Mouse (Mus musculus) CH12.LX (cell line): Measurements from ENCODE around the gene Gm20518. TPM values are rescaled to one million over a fixed set of nuclear protein-coding genes. Genes with fewer than 3 reads are reported as not detected.

Experiments used
- DNase-seq: peaks from one replicate; pipeline ENCODE4 v3.0.0-alpha.2; 2013; ENCODE audit errors: extremely low read depth
- H3K27ac ChIP-seq: 2 replicates; pipeline ENCODE4 v1.5.1; 2012; ENCODE audit warnings: low read depth, mild to moderate bottlenecking, control low read depth, moderate library complexity; ENCODE audit not compliant: insufficient read depth
- H3K27me3 ChIP-seq: replicated peaks from 2 replicates; pipeline ENCODE3; 2012; ENCODE audit warnings: inconsistent platforms
- H3K36me3 ChIP-seq, 2 experiments: replicated peaks in 1 of 2; 2 replicates each; pipeline versions ENCODE3 to v1.6.1; 2012; ENCODE audit warnings: inconsistent platforms in 1 of 2, low read length in 1 of 2, mild to moderate bottlenecking in 1 of 2, mixed read lengths in 1 of 2, moderate library complexity in 1 of 2; ENCODE audit not compliant: control insufficient read depth in 1 of 2, insufficient read depth in 1 of 2
- H3K4me1 ChIP-seq, 2 experiments: 2 replicates each; pipeline ENCODE4 v1.6.1; 2012; ENCODE audit warnings: inconsistent platforms in 1 of 2, moderate library complexity in 1 of 2; ENCODE audit not compliant: insufficient read depth in 2 of 2, control insufficient read depth in 1 of 2
- H3K4me2 ChIP-seq: 2 replicates; pipeline ENCODE4 v1.6.1; 2012; ENCODE audit warnings: low read depth, mild to moderate bottlenecking, control low read depth; ENCODE audit not compliant: poor library complexity, insufficient read depth, severe bottlenecking
- H3K4me3 ChIP-seq, 3 experiments: fragments of 150-350 bp in 1 of 3; sonication (generic) in 1 of 3; replicated peaks in 1 of 3; 2 replicates each; pipeline versions ENCODE3 to v1.5.1; 2011 to 2012; ENCODE audit warnings: low read depth in 2 of 3, low read length in 2 of 3, mild to moderate bottlenecking in 2 of 3, moderate library complexity in 2 of 3, control low read depth in 1 of 3, improper control_type of control experiment in 1 of 3, inconsistent platforms in 1 of 3, mixed read lengths in 1 of 3; ENCODE audit not compliant: poor library complexity in 1 of 3
- H3K79me2 ChIP-seq: replicated peaks from 2 replicates; pipeline ENCODE4 v1.6.1; 2012; ENCODE audit warnings: mild to moderate bottlenecking, moderate library complexity; ENCODE audit not compliant: control insufficient read depth, poor library complexity, insufficient read depth, severe bottlenecking; ENCODE audit errors: extremely low read depth
- H3K9ac ChIP-seq: 2 replicates; pipeline ENCODE4 v1.6.1; 2012; ENCODE audit warnings: low read depth, mild to moderate bottlenecking, control low read depth, moderate library complexity; ENCODE audit not compliant: insufficient read depth
- H3K9me3 ChIP-seq: replicated peaks from 2 replicates; pipeline ENCODE3; 2012; ENCODE audit warnings: low read length, inconsistent platforms, mixed read lengths
- BHLHE40 ChIP-seq: IDR thresholded peaks from 2 replicates; pipeline ENCODE4 v1.6.1; 2011; ENCODE audit warnings: mild to moderate bottlenecking, low read depth, low read length, improper control_type of control experiment
- CTCF ChIP-seq, 2 experiments: IDR thresholded peaks in 1 of 2; conservative IDR thresholded peaks in 1 of 2; 2 replicates each; pipeline ENCODE4 v1.5.1; 2011 to 2012; ENCODE audit warnings: low read depth in 2 of 2, low read length in 2 of 2, improper control_type of control experiment in 1 of 2, inconsistent platforms in 1 of 2, mild to moderate bottlenecking in 1 of 2, moderate library complexity in 1 of 2
- ELF1 ChIP-seq: IDR thresholded peaks from 2 replicates; pipeline ENCODE4 v1.6.1; 2014; ENCODE audit warnings: low read depth, mild to moderate bottlenecking, inconsistent platforms, low read length, improper control_type of control experiment
- EP300 ChIP-seq: IDR thresholded peaks from 2 replicates; pipeline ENCODE4 v1.6.1; 2011; ENCODE audit warnings: low read length, improper control_type of control experiment
- GABPA ChIP-seq: IDR thresholded peaks from 2 replicates; pipeline ENCODE4 v1.6.1; 2012; ENCODE audit warnings: low read depth, low read length, improper control_type of control experiment, inconsistent platforms; ENCODE audit not compliant: insufficient replicate concordance
- MAFK ChIP-seq: IDR thresholded peaks from 2 replicates; pipeline ENCODE4 v1.6.1; 2011; ENCODE audit warnings: low read length, improper control_type of control experiment; ENCODE audit not compliant: insufficient replicate concordance
- MAZ ChIP-seq: IDR thresholded peaks from 2 replicates; pipeline ENCODE4 v1.6.1; 2012; ENCODE audit warnings: low read depth, mild to moderate bottlenecking, inconsistent platforms, low read length, improper control_type of control experiment, moderate library complexity
- MEF2A ChIP-seq: IDR thresholded peaks from 2 replicates; pipeline ENCODE4 v1.6.1; 2014; ENCODE audit warnings: low read depth, mild to moderate bottlenecking, inconsistent platforms, low read length, improper control_type of control experiment, borderline replicate concordance
- MXI1 ChIP-seq: IDR thresholded peaks from 2 replicates; pipeline ENCODE4 v1.6.1; 2011; ENCODE audit warnings: mild to moderate bottlenecking, low read depth, low read length, improper control_type of control experiment
- MYC ChIP-seq: IDR thresholded peaks from 2 replicates; pipeline ENCODE4 v1.6.1; 2011; ENCODE audit warnings: low read depth, mild to moderate bottlenecking, improper control_type of control experiment, low read length
- NELFE ChIP-seq: IDR thresholded peaks from 2 replicates; pipeline ENCODE4 v1.6.1; 2011; ENCODE audit warnings: low read depth, low read length, improper control_type of control experiment
- POLR2AphosphoS2 ChIP-seq: IDR thresholded peaks from 2 replicates; pipeline ENCODE4 v1.6.1; 2011; ENCODE audit warnings: low read depth, low read length, improper control_type of control experiment
- RCOR1 ChIP-seq: conservative IDR thresholded peaks from 2 replicates; pipeline ENCODE4 v1.6.1; 2012; ENCODE audit warnings: low read depth, mild to moderate bottlenecking, inconsistent platforms, low read length, improper control_type of control experiment
- SMC3 ChIP-seq: IDR thresholded peaks from 2 replicates; pipeline ENCODE4 v1.6.1; 2011; ENCODE audit warnings: low read depth, low read length, improper control_type of control experiment
- USF1 ChIP-seq: IDR thresholded peaks from 2 replicates; pipeline ENCODE4 v1.6.1; 2014; ENCODE audit warnings: low read depth, mild to moderate bottlenecking, inconsistent platforms, low read length, improper control_type of control experiment
- ZC3H11A ChIP-seq: IDR thresholded peaks from 2 replicates; pipeline ENCODE4 v1.6.1; 2012; ENCODE audit warnings: low read depth, mild to moderate bottlenecking, inconsistent platforms, low read length, improper control_type of control experiment
- ZKSCAN1 ChIP-seq: IDR thresholded peaks from 2 replicates; pipeline ENCODE4 v1.6.1; 2012; ENCODE audit warnings: low read depth, inconsistent platforms, low read length, improper control_type of control experiment, borderline replicate concordance
- ZNF384 ChIP-seq: IDR thresholded peaks from 2 replicates; pipeline ENCODE4 v1.6.1; 2012; ENCODE audit warnings: low read depth, low read length, improper control_type of control experiment, inconsistent platforms
- dilution Hi-C: fragments of 300-500 bp; cut with MboI; formaldehyde crosslinking; loops from 2 replicates; pipeline ENCODE4 v1.14.3; 2020; ENCODE audit warnings: low sequenced_read_pairs; ENCODE audit not compliant: extremely low pct_unique_long_range_greater_than_20kb, extremely low pct_ligation_motif_present
- in situ Hi-C: fragments of 300-500 bp; cut with MboI; formaldehyde crosslinking; loops from 3 replicates; pipeline ENCODE4 v1.14.3; 2019; ENCODE audit warnings: low sequenced_read_pairs, low pct_ligation_motif_present, low pct_unique_long_range_greater_than_20kb, mixed read lengths
- polyA plus RNA-seq: library from polyadenylated mRNA; unstranded; fragments of >175 nt; gene quantifications from 2 replicates; pipeline ENCODE4 v1.2.1, GENCODE M21; 2012; ENCODE audit warnings: low read depth; ENCODE audit not compliant: insufficient read length
- total RNA-seq, 2 experiments: library from RNA; depleted of rRNA; stranded (reverse); fragments of 300-350 nt in 1 of 2; fragments of >200 nt in 1 of 2; gene quantifications; 2 replicates each; pipeline ENCODE4 v1.2.3; 2012 to 2014

The Gm20518 gene
- total and polyA plus RNA-seq, 3 experiments = 0.16 to 0.91 (median 0.21) TPM

GRCm38 (mm10) chr16:17879571-17879970, 11.9 kb downstream of the Gm20518 start:
- Histone ChIP-seq H3K4me2 (no peak overlapping the region), H3K27ac (no peak overlapping the region), H3K4me1 (peaks cover 7 to 17% of the 10 kb centered on the region in 2 experiments), H3K9ac (no peak overlapping the region), H3K79me2 (peaks cover 44% of the 10 kb centered on the region), H3K27me3 (no peaks in the 10 kb centered on the region), H3K9me3 (peaks cover 11% of the 10 kb centered on the region), H3K36me3 (peaks cover 20 to 81% of the 10 kb centered on the region in 2 experiments), H3K4me3 (no peak overlapping the region)
- in situ Hi-C loops = no loop called here
- dilution Hi-C loops = no loop called here
- TF ChIP-seq ZNF384 (no peak), MYC (no peak), MAFK (no peak), MAZ (no peak), CTCF (conservative IDR thresholded peaks at IDR 0.05 in 1 of 2, IDR thresholded peaks at IDR 0.05 in 1 of 2; ENCODE audit: low read depth in 2 of 2, low read length in 2 of 2) (no peak), EP300 (no peak), ELF1 (no peak), MXI1 (no peak), BHLHE40 (no peak), MEF2A (no peak)
- DNase-seq = no peak

- no peak overlapping the region for H3K4me3 ChIP-seq
- peaks cover 11% of the 10 kb centered on the region for H3K9me3 ChIP-seq
- in situ Hi-C loops = no loop called here
- no peak overlapping the region for H3K9ac ChIP-seq
- H3K79me2 ChIP-seq = peaks cover 32% of the 10 kb centered on the region
- H3K27ac ChIP-seq = no peak overlapping the region
- peaks cover 22 to 80% of the 10 kb centered on the region in 2 experiments for H3K36me3 ChIP-seq
- TF ChIP-seq SMC3 (no peak), ZC3H11A (no peak), CTCF (conservative IDR thresholded peaks at IDR 0.05 in 1 of 2, IDR thresholded peaks at IDR 0.05 in 1 of 2; ENCODE audit: low read depth in 2 of 2, low read length in 2 of 2) (no peak)
- dilution Hi-C loops = no loop called here
- H3K4me2 ChIP-seq = no peak overlapping the region
- H3K4me1 ChIP-seq = peaks cover 0 to 3% of the 10 kb centered on the region in 2 experiments; a peak in 1 of 4 replicates
- H3K27me3 ChIP-seq = no peaks in the 10 kb centered on the region
- no peak for DNase-seq
Measured at GRCm38 (mm10) chr16:17876096-17876495, 15.4 kb downstream of the Gm20518 start.

GRCm38 (mm10) chr16:17875174-17875573, 16.3 kb downstream of the Gm20518 start:
- no peak overlapping the region for H3K4me3 ChIP-seq
- DNase-seq = no peak
- H3K4me1 ChIP-seq = peaks cover 0 to 9% of the 10 kb centered on the region in 2 experiments; a peak in 2 of 4 replicates
- no peak overlapping the region for H3K4me2 ChIP-seq
- peaks cover 32% of the 10 kb centered on the region for H3K79me2 ChIP-seq
- H3K27ac ChIP-seq = no peak overlapping the region
- no peak overlapping the region for H3K9ac ChIP-seq
- no peak for TF ChIP-seq NELFE
- TF ChIP-seq POLR2AphosphoS2 = no peak
- TF ChIP-seq MYC = no peak
- no peak for TF ChIP-seq BHLHE40
- no peak for TF ChIP-seq GABPA
- no peak for TF ChIP-seq MAFK
- TF ChIP-seq RCOR1 = no peak
- no peak for TF ChIP-seq ZNF384
- no peak for TF ChIP-seq ZKSCAN1
- no peak for TF ChIP-seq USF1
- TF ChIP-seq EP300 = no peak
- no peak for TF ChIP-seq CTCF (conservative IDR thresholded peaks at IDR 0.05 in 1 of 2, IDR thresholded peaks at IDR 0.05 in 1 of 2; ENCODE audit: low read depth in 2 of 2, low read length in 2 of 2)
- H3K36me3 ChIP-seq = peaks cover 25 to 81% of the 10 kb centered on the region in 2 experiments
- no peaks in the 10 kb centered on the region for H3K27me3 ChIP-seq
- H3K9me3 ChIP-seq = peaks cover 11% of the 10 kb centered on the region
- in situ Hi-C loops = no loop called here
- dilution Hi-C loops = no loop called here
